Mouse (Mus musculus): ENCODE measurements around the gene Vsig2. TPM values are rescaled to one million over a fixed set of nuclear protein-coding genes. Genes with fewer than 3 reads are reported as not detected.

The Vsig2 gene
- total RNA-seq (2021): 1 to 10 TPM; 2.4 to 4.8 TPM
- long read RNA-seq: 0 reads

DNA sequence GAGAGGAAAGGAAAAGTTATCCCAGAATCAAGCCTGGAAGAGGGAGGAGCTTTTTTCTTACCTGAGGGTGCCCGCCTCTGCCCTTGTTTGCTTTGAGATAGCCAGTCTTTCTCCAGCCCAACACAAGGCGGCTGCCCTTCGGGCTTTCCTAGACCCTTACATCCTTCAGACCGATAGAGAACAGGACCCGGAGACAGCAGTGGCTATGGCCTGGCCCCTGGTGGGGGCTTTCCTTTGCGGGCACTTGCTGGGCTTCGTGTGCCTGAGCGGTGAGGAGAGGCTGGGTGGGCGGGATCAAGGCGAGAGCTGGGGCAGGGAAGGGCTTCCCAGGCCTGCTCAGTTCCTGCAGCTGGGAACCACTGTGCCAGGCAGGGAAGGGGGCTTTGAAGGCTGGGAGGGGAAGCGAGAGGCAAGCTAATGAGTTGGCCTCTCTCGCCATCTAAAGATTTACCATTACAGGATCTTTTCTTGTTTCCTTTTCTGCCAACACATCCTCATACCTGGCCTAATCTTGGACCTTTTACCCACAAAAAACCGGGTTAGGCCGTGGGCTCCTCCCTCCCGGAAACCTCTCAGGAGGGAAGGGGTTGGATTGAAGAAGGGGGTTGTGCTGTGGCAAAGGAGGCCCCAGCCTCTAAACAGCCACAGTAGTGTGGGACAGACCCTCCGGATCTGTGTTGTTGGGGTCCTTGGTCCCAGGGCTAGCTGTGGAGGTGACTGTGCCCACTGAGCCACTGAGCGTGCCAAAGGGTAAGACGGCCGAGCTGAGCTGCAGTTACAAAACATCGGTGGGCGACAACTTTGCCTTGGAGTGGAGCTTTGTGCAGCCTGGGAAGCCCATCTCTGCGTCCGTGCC, at the start of gene Vsig2:
Vsig2 (plus strand) TSS at position 86 of the 856 bp plus-strand sequence.
- peak in 1 of 2 experiments; percentile 28 for DNase-seq (ENCODE audit: low spot score in 2 of 2)

DNA sequence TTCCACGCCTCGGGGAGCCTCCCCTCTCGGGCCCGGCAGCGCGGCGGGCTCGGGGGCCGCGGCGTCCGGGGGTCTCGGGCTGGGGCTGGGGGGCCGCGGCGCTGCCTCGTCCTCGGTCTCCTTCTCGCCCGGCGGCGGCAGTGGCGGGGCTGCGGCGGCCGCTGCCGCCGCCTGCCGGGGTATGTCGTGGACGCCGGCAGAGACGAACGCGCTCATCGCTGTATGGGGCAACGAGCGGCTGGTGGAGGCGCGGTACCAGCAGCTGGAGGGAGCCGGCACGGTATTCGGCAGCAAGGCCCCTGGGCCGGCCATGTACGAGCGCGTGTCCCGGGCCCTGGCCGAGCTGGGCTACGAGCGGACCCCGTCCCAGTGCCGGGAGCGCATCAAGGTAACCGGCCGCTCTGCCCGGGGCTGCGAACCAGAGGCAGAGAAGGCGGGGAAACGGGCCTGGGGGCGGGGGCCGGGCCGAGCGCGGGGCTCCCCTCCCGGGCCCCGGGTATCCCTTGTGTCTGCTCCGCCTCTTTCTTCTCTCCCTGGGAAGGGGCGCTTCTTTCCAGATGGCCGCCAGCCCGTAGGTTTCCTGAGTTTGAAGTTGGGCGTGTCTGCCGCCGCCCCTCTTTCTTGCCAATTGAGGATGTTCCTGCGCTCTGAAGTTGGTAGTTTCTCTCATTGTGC, 49.5 kb upstream of the Vsig2 start:
- peak; percentile 27 to 55 for DNase-seq (ENCODE audit: low spot score in 2 of 2)

DNA sequence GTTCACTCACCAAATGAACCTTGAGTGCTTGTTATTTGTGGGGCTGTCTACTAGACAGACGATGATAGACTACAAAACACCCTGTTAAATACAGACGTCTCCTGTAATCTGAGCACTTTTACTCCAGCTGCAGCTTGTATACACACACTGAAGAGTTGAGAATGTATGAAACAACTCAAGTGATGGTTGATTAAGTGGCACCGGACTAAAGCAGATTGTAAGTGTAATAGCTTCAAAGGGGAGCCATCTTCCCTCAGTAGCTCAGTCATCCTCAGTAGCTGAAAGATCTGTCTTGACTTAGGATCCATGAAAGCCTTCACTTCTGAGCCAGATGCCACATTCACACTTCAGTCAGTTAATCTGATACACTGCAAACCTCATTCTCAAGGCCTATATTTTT, 43.3 kb upstream of the Vsig2 start:
- DNase-seq (ENCODE audit: low spot score in 2 of 2): no peak

DNA sequence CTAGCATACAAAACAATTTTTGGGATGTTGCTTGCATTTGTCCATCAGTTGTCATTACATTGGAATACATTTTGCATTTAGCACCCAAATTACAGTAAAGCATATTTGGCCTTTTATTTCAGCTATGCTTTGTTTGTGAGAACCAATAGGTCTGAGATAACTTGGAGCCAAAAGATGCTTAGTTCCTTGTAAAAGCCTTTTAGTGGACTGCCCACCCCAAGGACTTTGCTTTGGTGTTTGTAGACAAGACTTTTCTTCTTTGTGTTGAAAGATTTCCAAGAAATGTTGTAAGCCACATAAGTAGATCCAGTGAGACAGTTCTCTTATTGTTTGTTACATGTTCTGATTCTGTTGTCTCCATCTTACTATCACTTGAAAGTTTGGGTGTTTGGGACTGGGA, 42.7 kb upstream of the Vsig2 start:
- DNase-seq (ENCODE audit: low spot score in 2 of 2): no peak

DNA sequence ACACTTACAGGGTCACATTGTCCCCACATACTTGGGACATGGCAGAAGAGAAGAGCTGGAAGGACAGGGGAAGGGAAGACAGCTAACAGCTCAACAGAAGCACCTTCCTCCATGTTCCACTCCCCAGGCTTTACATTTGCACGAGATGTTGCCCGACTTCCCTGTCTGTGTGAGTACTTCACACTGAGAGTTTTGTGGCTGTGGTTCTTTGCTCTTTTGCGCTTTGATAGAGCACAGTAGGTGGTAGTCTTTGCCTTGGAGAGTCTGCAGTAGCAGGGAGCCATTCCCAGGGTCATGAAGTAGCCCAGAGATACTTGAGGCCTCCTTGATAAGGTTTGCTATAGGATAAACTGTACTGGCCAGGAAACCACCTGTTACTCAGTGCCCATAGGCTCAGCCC, 38.9 kb upstream of the Vsig2 start:
- no peak for DNase-seq (ENCODE audit: low spot score in 2 of 2)

DNA sequence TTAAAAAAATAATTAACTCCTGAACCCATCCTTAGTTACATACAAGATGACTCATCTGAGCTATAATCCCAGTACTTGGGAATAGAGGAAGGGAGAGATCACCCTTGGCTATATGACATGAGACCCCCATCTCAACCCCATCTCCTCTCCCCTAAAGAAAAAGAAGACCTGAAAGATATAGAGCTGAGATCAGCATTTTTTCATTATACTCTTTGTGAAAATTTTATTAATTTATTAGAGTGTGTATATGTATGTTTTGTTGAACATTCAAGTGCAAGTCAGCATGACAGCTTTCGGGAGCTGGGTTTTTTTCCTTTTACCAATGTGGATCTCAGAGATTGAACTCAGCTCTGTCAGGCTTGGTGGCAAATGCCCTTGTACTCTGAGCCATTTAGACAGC, 37.9 kb upstream of the Vsig2 start:
- DNase-seq (ENCODE audit: low spot score in 2 of 2): no peak

DNA sequence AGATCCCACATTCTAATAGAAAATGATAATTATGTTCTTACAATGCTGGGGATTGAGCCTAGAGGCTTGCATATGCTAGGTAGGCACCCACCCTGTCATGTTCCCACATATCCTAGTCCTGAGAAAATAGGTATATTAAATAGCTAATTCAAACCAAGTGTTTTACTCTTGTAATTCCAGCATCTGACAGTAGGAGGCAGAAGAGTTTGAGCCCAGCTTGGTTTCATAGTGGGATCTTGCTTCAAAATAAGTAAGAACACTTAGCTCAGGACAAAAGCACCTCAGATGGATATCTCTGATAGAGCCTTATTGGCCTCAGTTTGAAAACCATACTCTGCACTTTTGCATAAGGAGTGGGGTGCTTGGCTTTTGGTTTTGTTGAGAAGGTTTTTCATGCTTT, 34.7 kb upstream of the Vsig2 start:
- no peak for DNase-seq (ENCODE audit: low spot score in 2 of 2)

DNA sequence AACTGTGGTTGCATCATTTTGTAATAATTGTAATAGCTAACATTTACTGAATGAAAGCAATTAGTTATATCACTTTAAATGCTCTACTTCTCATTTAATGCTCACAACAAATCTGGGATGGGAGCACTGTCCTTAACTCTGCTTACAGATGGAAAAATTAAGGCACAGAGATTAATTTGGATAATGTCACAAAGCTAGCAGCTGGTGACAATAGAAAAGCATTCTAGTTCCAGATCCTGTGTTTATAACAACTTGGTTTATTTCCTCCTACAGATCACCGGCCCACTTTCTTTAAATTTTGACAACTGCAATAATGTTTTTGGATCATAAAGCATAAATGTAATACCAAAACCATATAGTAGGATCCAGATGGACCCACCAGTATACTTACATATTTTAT, 33.0 kb upstream of the Vsig2 start:
- no peak for DNase-seq (ENCODE audit: low spot score in 2 of 2)

DNA sequence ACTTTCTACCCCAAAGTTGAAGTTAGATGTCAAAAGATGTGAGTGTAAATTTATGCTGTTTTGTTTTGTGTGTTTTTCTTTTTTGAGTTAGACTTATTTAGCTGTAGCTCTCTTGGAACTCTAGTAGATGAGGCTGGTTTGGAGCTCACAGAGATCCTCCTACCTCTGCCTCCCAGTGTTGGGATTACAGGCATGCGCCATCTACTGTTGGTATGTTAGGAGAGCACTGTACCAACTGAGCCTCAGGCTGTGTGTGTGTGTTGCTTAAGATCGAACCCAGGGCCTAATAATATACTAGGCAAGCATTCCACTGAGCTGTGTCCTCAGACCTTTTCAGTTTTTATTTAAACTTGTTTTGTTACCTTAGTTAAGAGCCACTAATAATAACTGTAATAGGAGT, 27.0 kb upstream of the Vsig2 start:
- no peak for DNase-seq (ENCODE audit: low spot score in 2 of 2)

DNA sequence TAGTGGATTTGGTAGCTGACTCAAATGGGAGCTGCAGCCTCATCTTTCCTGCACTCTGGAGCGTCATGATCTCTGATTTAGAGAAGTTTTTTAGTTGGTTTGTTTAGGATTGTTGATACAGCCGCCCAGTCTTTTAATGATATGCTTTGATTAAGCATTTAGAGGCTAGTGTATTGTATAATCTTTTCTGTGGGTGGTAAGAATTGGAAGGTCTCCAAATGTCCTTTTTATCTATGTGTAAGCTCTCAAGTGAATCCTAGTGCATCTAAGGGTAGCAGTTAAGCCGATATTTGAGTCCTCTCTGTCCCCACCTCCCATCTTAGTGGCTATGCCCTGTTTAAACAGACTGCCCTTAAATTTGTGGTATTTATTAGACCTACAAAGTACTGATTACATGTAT, 24.6 kb upstream of the Vsig2 start:
- DNase-seq (ENCODE audit: low spot score in 2 of 2): no peak

DNA sequence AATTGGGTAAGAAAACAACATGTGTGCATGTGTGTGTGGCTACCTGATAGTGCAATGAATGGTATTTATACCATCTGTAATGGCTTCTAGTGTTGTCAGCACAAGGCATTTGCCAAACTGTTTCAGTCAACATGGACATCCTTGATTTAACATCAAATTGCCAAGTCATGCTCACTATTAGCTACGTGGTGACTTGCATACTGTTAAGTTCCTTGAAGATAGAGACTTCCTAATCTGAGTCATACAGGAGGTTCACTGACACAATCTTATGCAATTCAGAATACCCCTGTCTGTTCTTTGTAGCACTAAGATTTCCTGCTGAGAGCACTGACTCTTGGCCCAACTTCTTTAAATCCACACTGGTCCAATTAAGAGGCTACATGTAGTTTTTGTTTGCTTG, 21.6 kb upstream of the Vsig2 start:
- DNase-seq (ENCODE audit: low spot score in 2 of 2): no peak

DNA sequence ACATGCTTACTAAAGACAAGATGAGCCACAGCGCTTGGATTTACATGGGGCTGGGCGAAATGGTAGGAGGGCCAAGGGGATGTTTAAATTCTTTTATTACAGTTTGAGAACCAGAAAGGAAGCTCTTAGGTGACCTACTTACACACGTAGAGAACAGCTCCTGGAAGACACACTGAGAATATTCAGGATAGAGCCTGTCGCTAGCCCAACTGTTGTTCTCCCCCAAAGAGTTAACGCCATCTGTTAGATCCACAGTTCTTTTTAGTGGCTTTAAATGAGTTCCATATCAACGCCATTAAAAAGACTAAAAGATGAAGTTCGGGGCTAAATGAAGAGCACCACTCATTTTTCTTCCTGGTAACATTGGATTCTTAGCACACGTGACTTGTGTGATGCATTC, 20.1 kb upstream of the Vsig2 start:
- DNase-seq (ENCODE audit: low spot score in 2 of 2): no peak

DNA sequence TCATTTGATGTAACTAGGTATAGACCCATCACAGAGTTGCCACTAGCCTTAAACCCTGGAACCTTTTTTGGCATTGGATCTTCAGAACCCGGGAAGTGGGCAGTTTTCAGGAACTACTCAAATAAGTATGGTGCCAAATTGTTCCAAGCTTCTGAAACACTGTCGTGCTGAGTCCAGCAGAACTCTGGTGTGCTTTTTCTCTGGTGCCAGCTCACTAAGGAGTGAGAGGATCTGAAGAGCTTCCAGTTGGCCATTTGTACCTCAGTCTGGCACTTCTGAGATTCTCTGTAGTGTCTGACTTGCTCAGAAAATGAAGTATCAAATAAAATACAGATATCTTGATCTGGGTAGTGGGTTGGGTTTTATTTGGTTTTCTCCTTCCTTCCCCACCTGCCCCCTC, 19.1 kb upstream of the Vsig2 start:
- DNase-seq (ENCODE audit: low spot score in 2 of 2): no peak

DNA sequence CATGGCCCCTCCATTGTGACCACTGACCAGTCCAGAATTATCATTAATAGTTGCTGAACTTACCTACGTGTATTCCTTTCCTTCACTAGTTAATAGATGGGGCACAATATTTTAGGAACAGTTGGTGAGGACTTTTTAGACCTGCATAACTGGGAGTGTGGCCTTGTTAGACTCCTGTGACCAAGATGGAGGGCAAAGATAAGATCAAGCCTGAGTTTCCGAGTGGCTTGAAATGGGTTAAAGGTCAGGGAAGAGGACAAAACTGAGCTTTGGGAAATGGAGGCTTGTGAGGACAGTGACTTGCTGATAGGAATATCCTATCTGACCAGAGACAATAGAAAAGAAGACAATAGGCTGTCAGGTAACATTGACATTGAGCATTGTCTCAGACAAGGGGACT, 13.6 kb upstream of the Vsig2 start:
- no peak for DNase-seq (ENCODE audit: low spot score in 2 of 2)

DNA sequence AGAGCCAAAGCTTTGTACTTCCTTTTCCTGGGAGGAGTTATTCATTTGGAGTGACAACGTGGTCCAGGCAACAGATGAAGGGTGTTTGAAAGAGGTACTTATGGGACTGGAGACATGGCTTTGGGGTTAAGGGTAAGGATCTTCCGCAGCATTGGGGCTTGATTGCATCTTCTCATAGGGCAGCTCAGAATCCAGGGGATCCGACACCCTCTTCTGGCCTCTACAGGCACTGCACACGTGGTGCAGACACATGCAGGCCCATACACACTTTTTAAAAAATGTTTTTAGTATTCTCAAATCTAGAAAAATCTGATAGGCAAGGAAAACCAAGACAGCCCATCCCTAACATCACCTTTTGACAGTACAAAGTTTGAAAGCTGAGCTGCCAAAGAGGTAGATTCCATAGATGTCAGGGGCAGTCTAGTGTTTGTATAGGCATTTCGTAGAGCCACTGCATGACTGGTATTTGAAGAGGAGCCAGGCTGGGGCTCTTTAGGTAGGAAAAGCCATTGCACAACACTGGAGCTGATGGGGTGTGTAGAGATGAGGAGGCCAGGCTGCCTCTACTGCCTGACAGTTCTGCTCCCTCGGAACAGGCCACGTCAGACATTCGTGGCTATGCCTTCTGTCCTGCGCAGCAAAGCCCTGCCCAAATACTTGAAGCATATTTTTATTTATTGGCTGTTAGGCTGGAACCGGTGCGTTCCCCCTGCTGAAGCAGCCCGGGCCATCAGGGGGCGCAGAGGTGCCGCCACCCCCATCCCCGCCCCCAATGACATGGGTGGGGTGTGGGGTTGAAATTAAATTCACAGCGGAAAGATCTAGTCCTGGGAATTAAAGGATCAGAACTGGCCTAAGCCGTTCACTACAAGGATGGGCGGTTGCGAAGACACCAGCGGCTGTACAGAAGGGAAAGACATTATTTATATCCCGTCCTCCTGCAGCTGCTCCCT, 12.3 kb upstream of the Vsig2 start:
- DNase-seq (ENCODE audit: low spot score in 2 of 2): no peak

DNA sequence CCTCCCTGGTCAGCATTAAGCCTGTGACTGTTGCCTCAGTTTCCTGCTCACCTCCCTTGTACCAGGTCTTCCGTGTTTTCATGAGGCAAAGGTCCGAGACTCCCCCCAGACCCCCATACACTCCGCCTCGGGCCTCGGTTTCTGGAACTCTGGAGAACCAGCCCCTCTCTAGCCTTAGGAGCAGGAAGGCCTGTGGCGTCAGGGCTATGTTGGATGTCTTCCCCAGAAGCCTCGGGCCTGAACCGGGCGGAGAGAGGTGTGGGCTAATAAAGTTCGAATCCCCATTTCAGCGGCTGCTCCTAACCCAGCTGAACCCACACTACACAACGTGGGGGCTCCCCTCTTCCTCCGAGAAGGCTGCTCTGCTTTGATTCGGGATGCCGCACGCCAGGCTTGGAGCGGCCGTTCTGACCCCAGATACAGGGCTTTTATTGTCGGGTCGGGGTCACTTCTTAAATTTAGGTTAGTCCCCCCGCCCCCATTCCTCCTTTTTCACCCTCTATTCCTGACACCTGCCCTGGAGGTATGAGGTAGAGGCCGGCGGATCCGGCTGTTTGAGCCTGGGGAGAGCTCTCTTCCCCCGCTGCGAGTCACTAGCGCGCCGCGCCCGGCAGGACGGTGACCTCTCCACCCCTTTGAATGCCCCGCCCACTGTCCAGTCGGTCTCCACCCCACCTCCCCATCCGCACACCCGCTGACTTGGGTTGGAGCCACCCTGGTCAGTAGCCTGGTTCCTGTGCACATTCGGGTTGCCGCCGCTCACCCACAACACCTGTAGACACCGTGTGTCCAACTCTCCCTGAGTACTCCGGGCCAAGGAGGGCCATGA, 11.4 kb upstream of the Vsig2 start, which contains the start of gene Esam:
Esam (plus strand) TSS at position 683 of the 829 bp plus-strand sequence.
- no peak for DNase-seq (ENCODE audit: low spot score in 2 of 2)

DNA sequence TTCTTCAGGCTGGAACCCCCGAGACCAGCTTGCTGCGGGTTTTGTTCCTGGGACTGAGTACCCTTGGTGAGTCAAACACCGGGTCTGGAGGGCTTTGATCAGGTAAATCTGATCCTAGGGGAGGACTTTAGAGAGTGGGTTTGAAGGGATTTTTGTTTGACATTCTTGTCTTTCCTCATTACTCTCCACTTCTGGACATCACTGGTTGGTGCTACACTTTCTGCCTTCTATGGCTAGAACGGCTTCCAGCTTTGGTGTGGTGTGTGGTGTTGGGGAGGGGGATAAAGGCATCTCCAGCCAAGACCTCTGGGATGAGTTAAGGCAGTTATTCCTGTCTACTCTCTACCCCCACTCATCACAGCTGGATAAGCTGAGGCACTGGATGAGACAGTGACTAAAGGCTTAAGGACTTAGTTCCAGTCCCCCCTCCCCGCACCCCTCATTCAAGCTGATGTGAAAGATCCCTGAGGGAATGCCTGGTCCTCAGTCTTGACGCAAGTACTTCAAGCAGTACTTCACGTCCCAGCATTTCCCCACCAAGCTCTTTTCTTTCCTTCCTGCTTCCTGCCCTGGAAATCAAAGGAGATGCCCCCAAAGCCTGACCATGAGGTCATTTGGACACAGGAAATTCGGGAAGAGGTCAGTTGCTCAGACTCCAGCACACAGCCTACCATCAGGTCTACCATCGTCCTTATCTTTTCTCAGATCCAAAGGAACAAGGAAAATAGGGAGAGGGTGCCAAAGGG, 10.7 kb upstream of the Vsig2 start:
- no peak for DNase-seq (ENCODE audit: low spot score in 2 of 2)

DNA sequence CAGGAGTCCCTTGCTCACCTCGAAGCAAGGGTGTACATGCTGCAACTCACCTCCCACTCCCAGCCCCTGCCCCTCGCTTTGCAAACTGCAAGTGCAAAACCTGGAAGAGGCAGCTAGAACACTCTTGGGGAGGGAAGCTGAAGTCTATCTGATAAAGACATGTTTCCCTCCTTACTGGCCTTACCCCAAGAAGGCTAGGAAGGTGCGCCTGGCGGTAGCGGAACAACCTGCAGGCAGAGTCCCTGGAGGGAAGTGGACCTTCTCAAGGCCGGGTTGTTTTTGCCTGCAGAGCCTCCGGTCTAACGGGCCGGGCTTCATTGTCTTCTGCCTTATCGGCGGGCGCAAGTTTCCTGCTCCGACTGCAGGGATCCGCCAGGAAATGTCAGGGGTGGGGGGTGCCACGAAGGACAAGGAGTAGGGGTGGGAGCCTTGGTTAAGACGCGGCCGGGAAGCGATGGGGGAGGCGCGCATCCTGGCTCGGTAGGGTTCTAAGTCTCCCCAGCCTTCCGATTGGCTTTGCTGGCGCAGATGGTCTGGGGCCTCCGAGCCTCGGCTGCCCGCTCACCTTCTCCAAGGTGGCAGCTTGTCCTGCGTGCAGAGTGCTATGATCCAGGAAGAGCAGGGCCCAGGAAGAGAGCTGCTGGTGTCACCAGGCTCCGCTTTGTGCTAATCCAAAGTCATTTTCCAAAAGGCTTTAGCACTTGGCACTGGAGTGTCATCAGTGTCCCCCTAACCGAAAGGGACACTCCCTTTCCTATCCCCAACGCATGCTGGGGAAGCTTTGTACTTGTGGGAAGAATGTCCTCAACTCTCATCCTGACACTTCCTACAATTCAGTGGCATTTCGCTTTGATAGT, 8.8 kb upstream of the Vsig2 start:
- no peak for DNase-seq (ENCODE audit: low spot score in 2 of 2)

Measured in layer of hippocampus, postnatal 10 days (tissue).